Mouse (Mus musculus) liver, adult 2 months (tissue): Measurements from ENCODE around the gene Cntnap5a. TPM values are rescaled to one million over a fixed set of nuclear protein-coding genes. Genes with fewer than 3 reads are reported as not detected.

Source experiments
- DNase-seq: peaks from one replicate; pipeline ENCODE4 v3.0.0-alpha.2; 2011; ENCODE audit warnings: low read depth, low spot score; ENCODE audit errors: extremely low read depth
- H3K27ac ChIP-seq: fragments of 200-500 bp; replicated peaks from 2 replicates; pipeline ENCODE4 v1.5.1; 2012; ENCODE audit warnings: low read depth, mild to moderate bottlenecking, control low read depth, inconsistent platforms, low read length; ENCODE audit not compliant: insufficient read depth
- H3K27me3 ChIP-seq: fragments of 200-500 bp; 2 replicates; pipeline ENCODE4 v1.6.1; 2012; ENCODE audit warnings: mild to moderate bottlenecking, moderate library complexity, low read length, inconsistent platforms; ENCODE audit not compliant: control insufficient read depth, insufficient read depth
- H3K36me3 ChIP-seq: fragments of 200-500 bp; 2 replicates; pipeline ENCODE4 v1.6.1; 2012; ENCODE audit warnings: low read length, inconsistent platforms; ENCODE audit not compliant: control insufficient read depth, insufficient read depth
- H3K4me1 ChIP-seq: fragments of 200-500 bp; 2 replicates; pipeline ENCODE4 v1.6.1; 2011; ENCODE audit warnings: low read length; ENCODE audit not compliant: control insufficient read depth, insufficient read depth
- H3K4me3 ChIP-seq: fragments of 200-500 bp; 2 replicates; pipeline ENCODE4 v1.5.1; 2011; ENCODE audit warnings: low read depth, mild to moderate bottlenecking, control low read depth, low read length, moderate library complexity; ENCODE audit not compliant: insufficient read depth
- H3K79me2 ChIP-seq: fragments of 200-500 bp; 2 replicates; pipeline ENCODE4 v1.6.1; 2012; ENCODE audit warnings: inconsistent platforms, mild to moderate bottlenecking, low read length, moderate library complexity; ENCODE audit not compliant: control insufficient read depth, insufficient read depth
- H3K9ac ChIP-seq: fragments of 200-500 bp; 2 replicates; pipeline ENCODE4 v1.6.1; 2012; ENCODE audit warnings: low read depth, mild to moderate bottlenecking, control low read depth, inconsistent platforms, low read length
- CTCF ChIP-seq: fragments of 200-500 bp; IDR thresholded peaks from 2 replicates; pipeline ENCODE4 v1.5.1; 2011; ENCODE audit warnings: low read depth, low read length, control low read depth
- POLR2A ChIP-seq: fragments of 200-500 bp; IDR thresholded peaks from 2 replicates; pipeline ENCODE4 v1.6.1; 2011; ENCODE audit warnings: low read length, control low read depth; ENCODE audit not compliant: insufficient read depth; ENCODE audit errors: extremely low read depth
- WGBS: fragments of 180-500 bp; shearing (Covaris S2); methylation state at CpG from one replicate; pipeline ENCODE4 v1.1.7; 2018; 5-methylcytosine and 5-hydroxymethylcytosine counted together
- polyA plus RNA-seq: library from polyadenylated mRNA; depleted of rRNA; stranded (reverse); fragments of >200 nt; gene quantifications from 2 replicates; pipeline ENCODE4 v1.2.3, GENCODE M21; 2012
- total RNA-seq: library from RNA; depleted of rRNA; stranded (reverse); fragments of >200 nt; gene quantifications from 2 replicates; pipeline ENCODE4 v1.2.3, GENCODE M21; 2014

Gene Cntnap5a
- total and polyA plus RNA-seq, 2 experiments = not detected

GRCm38 (mm10) chr1:115925953-115926665 is 241.6 kb downstream of the Cntnap5a start:
- Histone ChIP-seq H3K9ac (no peak overlapping the region), H3K79me2 (no peaks in the 10 kb centered on the region)

GRCm38 (mm10) chr1:115932045-115932444 is 247.5 kb downstream of the Cntnap5a start:
- no peaks in the 10 kb centered on the region for H3K36me3 ChIP-seq
- H3K4me1 ChIP-seq = no peaks in the 10 kb centered on the region
- TF ChIP-seq POLR2A (no peak), CTCF (no peak)
- H3K27me3 ChIP-seq = no peaks in the 10 kb centered on the region
- H3K27ac ChIP-seq = no peak overlapping the region
- H3K79me2 ChIP-seq = no peaks in the 10 kb centered on the region
- 15% methylated on average over 1 of the region's 1 CpGs for WGBS
- H3K4me3 ChIP-seq = no peak overlapping the region
- DNase-seq = no peak
- no peak overlapping the region for H3K9ac ChIP-seq

More at GRCm38 (mm10) chr1:115925953-115926665, 241.6 kb downstream of the Cntnap5a start:
- H3K4me1 ChIP-seq = no peaks in the 10 kb centered on the region
- WGBS = 83% methylated on average over 1 of the region's 1 CpGs
- H3K4me3 ChIP-seq = no peak overlapping the region
- TF ChIP-seq CTCF = no peak
- no peak for TF ChIP-seq POLR2A
- no peak for DNase-seq
- no peak overlapping the region for H3K27ac ChIP-seq
- H3K36me3 ChIP-seq = no peaks in the 10 kb centered on the region
- no peaks in the 10 kb centered on the region for H3K27me3 ChIP-seq

GRCm38 (mm10) chr1:115945892-115946291 is 261.3 kb downstream of the Cntnap5a start:
- Histone ChIP-seq H3K36me3 (no peaks in the 10 kb centered on the region), H3K79me2 (no peaks in the 10 kb centered on the region), H3K4me3 (no peak overlapping the region), H3K27me3 (no peaks in the 10 kb centered on the region), H3K27ac (no peak overlapping the region), H3K4me1 (no peaks in the 10 kb centered on the region), H3K9ac (no peak overlapping the region)
- DNase-seq = no peak
- no peak for TF ChIP-seq CTCF
- TF ChIP-seq POLR2A = no peak
- 90% methylated on average over 3 of the region's 3 CpGs for WGBS

GRCm38 (mm10) chr1:115956528-115956927 is 272.0 kb downstream of the Cntnap5a start:
- TF ChIP-seq CTCF (no peak), POLR2A (no peak)
- 74% methylated on average over 2 of the region's 2 CpGs for WGBS
- no peaks in the 10 kb centered on the region for H3K79me2 ChIP-seq
- DNase-seq = no peak
- H3K27me3 ChIP-seq = no peaks in the 10 kb centered on the region
- H3K36me3 ChIP-seq = no peaks in the 10 kb centered on the region
- H3K4me3 ChIP-seq = no peak overlapping the region
- H3K9ac ChIP-seq = no peak overlapping the region
- H3K27ac ChIP-seq = no peak overlapping the region
- H3K4me1 ChIP-seq = no peaks in the 10 kb centered on the region

GRCm38 (mm10) chr1:115964993-115965575 is 280.5 kb downstream of the Cntnap5a start:
- DNase-seq = no peak
- 85% methylated on average over 4 of the region's 4 CpGs for WGBS

GRCm38 (mm10) chr1:115990204-115990603 is 305.6 kb downstream of the Cntnap5a start:
- no peaks in the 10 kb centered on the region for H3K27me3 ChIP-seq
- no peak overlapping the region for H3K27ac ChIP-seq
- no peaks in the 10 kb centered on the region for H3K79me2 ChIP-seq
- TF ChIP-seq POLR2A = no peak
- TF ChIP-seq CTCF = no peak
- H3K9ac ChIP-seq = no peak overlapping the region
- H3K36me3 ChIP-seq = no peaks in the 10 kb centered on the region
- peak; percentile 77 for DNase-seq
- H3K4me3 ChIP-seq = no peak overlapping the region
- WGBS = 26% methylated on average over 1 of the region's 1 CpGs
- H3K4me1 ChIP-seq = peaks cover 3% of the 10 kb centered on the region; the same call in 1 of the 2 replicates

More at GRCm38 (mm10) chr1:115964993-115965575, 280.5 kb downstream of the Cntnap5a start:
- TF ChIP-seq POLR2A (no peak), CTCF (no peak)
- Histone ChIP-seq H3K36me3 (no peaks in the 10 kb centered on the region), H3K27ac (no peak overlapping the region), H3K4me3 (no peak overlapping the region), H3K79me2 (no peaks in the 10 kb centered on the region), H3K9ac (no peak overlapping the region), H3K4me1 (no peaks in the 10 kb centered on the region), H3K27me3 (no peaks in the 10 kb centered on the region)
